ENCODE assay signal across 8 mouse cellular contexts in genomic region chr11:104310226-104310887, GRCm38 (mm10).
DNase-seq lines count a peak whose midpoint lies in the region; ATAC-seq and TF ChIP-seq lines count a peak whose summit lies in the region.

No protein-coding gene starts in this region.

- no peaks in the 10 kb centered on the region for H3K9me3 ChIP-seq in heart, embryonic 16.5 days (replicated peaks; ENCODE audit: control insufficient read depth, low read length)
- no peaks in the 10 kb centered on the region for H3K9me3 ChIP-seq in G1E (replicated peaks)
- no peaks in the 10 kb centered on the region for H3K9me3 ChIP-seq in lung, embryonic 16.5 days (ENCODE audit: control insufficient read depth, low read length)
- no peaks in the 10 kb centered on the region for H3K9me3 ChIP-seq in forebrain, embryonic 14.5 days (replicated peaks; ENCODE audit: control insufficient read depth, low read length)

- H3K27me3 ChIP-seq in heart, embryonic 16.5 days (ENCODE audit: control insufficient read depth, insufficient read depth, low read length), result peaks cover 13% of the 10 kb centered on the region
- no peaks in the 10 kb centered on the region for H3K27me3 ChIP-seq in heart, adult 2 months (ENCODE audit: control insufficient read depth, insufficient read depth, low read length)
- H3K27me3 ChIP-seq in G1E (ENCODE audit: insufficient read depth, low read length), result no peaks in the 10 kb centered on the region
- H3K27me3 ChIP-seq in lung, embryonic 16.5 days (ENCODE audit: control insufficient read depth, insufficient read depth, low read depth, low read length), result peaks cover 7% of the 10 kb centered on the region; the same call in 1 of the 2 replicates
- 0 out of 2 replicates have a peak, but pooled peaks cover 2% of the 10 kb centered on the region for H3K27me3 ChIP-seq in forebrain, embryonic 14.5 days (replicated peaks; ENCODE audit: control insufficient read depth, insufficient read depth, low read length)

- H3K4me3 ChIP-seq in heart, embryonic 16.5 days (ENCODE audit: low read length), result peak overlapping the region; percentile 12; the same call in 1 of the 2 replicates
- H3K4me3 ChIP-seq in heart, adult 2 months, result no peak overlapping the region
- peak overlapping the region; percentile 71 for H3K4me3 ChIP-seq in G1E (ENCODE audit: low read depth, low read length)
- peak overlapping the region; percentile 37 for H3K4me3 ChIP-seq in lung, embryonic 16.5 days (ENCODE audit: low read length)
- no peak overlapping the region for H3K4me3 ChIP-seq in forebrain, embryonic 14.5 days (ENCODE audit: low read depth, low read length)

- no peaks in the 10 kb centered on the region for H3K4me1 ChIP-seq in heart, embryonic 16.5 days (ENCODE audit: control insufficient read depth, insufficient read depth, low read length)
- H3K4me1 ChIP-seq in heart, adult 2 months (ENCODE audit: control insufficient read depth, insufficient read depth, low read length), result no peaks in the 10 kb centered on the region
- H3K4me1 ChIP-seq in G1E (ENCODE audit: insufficient read depth, low read depth, low read length), result peaks cover 66% of the 10 kb centered on the region
- no peaks in the 10 kb centered on the region for H3K4me1 ChIP-seq in lung, embryonic 16.5 days (replicated peaks; ENCODE audit: control insufficient read depth, insufficient read depth, low read length)
- no peaks in the 10 kb centered on the region for H3K4me1 ChIP-seq in forebrain, embryonic 14.5 days (ENCODE audit: control insufficient read depth, insufficient read depth, low read length)

- DNase-seq in heart, adult 2 months, result no peak
- peak; percentile 82 for DNase-seq in G1E (ENCODE audit: low spot score)
- peak; percentile 49 for DNase-seq in induced T-regulatory cell, adult 2 months (ENCODE audit: low read depth)
- no peak for DNase-seq in urinary bladder, adult 18-20 months (ENCODE audit: low spot score in 2 of 2)
- no peak for DNase-seq in forebrain, embryonic 14.5 days (ENCODE audit: low spot score)
- DNase-seq in right cerebral cortex, adult 18-20 months, result no peak

- no peak for ATAC-seq in heart, embryonic 16.5 days (replicated peaks; ENCODE audit: extremely low read depth, insufficient read depth, low FRiP score)
- ATAC-seq in G1E (ENCODE audit: extremely low read depth, insufficient number of reproducible peaks, low FRiP score, poor library complexity, severe bottlenecking), result peak; percentile 66
- peak; percentile 66 for ATAC-seq in lung, embryonic 16.5 days (ENCODE audit: low read depth)
- ATAC-seq in forebrain, embryonic 14.5 days, result no peak

- peak overlapping the region; percentile 33 for H3K4me2 ChIP-seq in heart, embryonic 16.5 days (ENCODE audit: low read depth, low read length)
- peak overlapping the region; percentile 53 for H3K4me2 ChIP-seq in lung, embryonic 16.5 days (ENCODE audit: low read depth, low read length)
- H3K4me2 ChIP-seq in forebrain, embryonic 14.5 days (ENCODE audit: low read length), result no peak overlapping the region

- no peak overlapping the region for H3K9ac ChIP-seq in heart, embryonic 16.5 days (ENCODE audit: low read length)
- H3K9ac ChIP-seq in heart, adult 2 months (ENCODE audit: low read depth, low read length), result no peak overlapping the region
- peak overlapping the region; percentile 42 for H3K9ac ChIP-seq in lung, embryonic 16.5 days (ENCODE audit: low read length)
- no peak overlapping the region for H3K9ac ChIP-seq in forebrain, embryonic 14.5 days (ENCODE audit: low read length)

- no peak for TF ChIP-seq EP300 in heart, adult 2 months (IDR thresholded peaks at IDR 0.05; ENCODE audit: insufficient read depth, low read depth, low read length)

- no peak for TF ChIP-seq POLR2A in heart, adult 2 months (IDR thresholded peaks at IDR 0.05; ENCODE audit: insufficient read depth, low read depth, low read length)

- intact Hi-C loops in heart, adult 2 months (cut with DNase I), result no loop called here

- no peak overlapping the region for H3K27ac ChIP-seq in heart, embryonic 16.5 days (ENCODE audit: low read length)
- no peak overlapping the region for H3K27ac ChIP-seq in heart, adult 2 months
- H3K27ac ChIP-seq in lung, embryonic 16.5 days (ENCODE audit: low read length), result no peak overlapping the region
- H3K27ac ChIP-seq in forebrain, embryonic 14.5 days (ENCODE audit: low read depth, low read length), result no peak overlapping the region

- H3K36me3 ChIP-seq in heart, embryonic 16.5 days (ENCODE audit: control insufficient read depth, insufficient read depth), result no peaks in the 10 kb centered on the region
- no peaks in the 10 kb centered on the region for H3K36me3 ChIP-seq in heart, adult 2 months (ENCODE audit: control insufficient read depth, insufficient read depth, low read length)
- H3K36me3 ChIP-seq in G1E (replicated peaks), result peaks cover 8% of the 10 kb centered on the region
- H3K36me3 ChIP-seq in lung, embryonic 16.5 days (ENCODE audit: control insufficient read depth, insufficient read depth, low read length), result no peaks in the 10 kb centered on the region
- peaks cover 31% of the 10 kb centered on the region for H3K36me3 ChIP-seq in forebrain, embryonic 14.5 days (ENCODE audit: control insufficient read depth, insufficient read depth, low read length)

- TF ChIP-seq CTCF in heart, adult 2 months (IDR thresholded peaks at IDR 0.05), result no peak
- TF ChIP-seq CTCF in G1E (IDR thresholded peaks at IDR 0.05; ENCODE audit: low read depth, low read length), result no peak

- 15% methylated on average over 23 of the region's 23 CpGs for WGBS in heart, embryonic 16.5 days
- 23% methylated on average over 23 of the region's 23 CpGs for WGBS in heart, adult 2 months
- 10% methylated on average over 23 of the region's 23 CpGs for WGBS in lung, embryonic 16.5 days
- WGBS in forebrain, embryonic 14.5 days, result 20% methylated on average over 23 of the region's 23 CpGs

- H3K79me2 ChIP-seq in heart, adult 2 months (replicated peaks; ENCODE audit: control insufficient read depth, insufficient read depth, low read length), result no peaks in the 10 kb centered on the region

Comparison
In these comparisons a context has a peak if more than half of its experiments do, and no peak if none do; other contexts are left out.
1. H3K4me3 ChIP-seq: peak in heart, embryonic 16.5 days (single experiment), G1E (single experiment) and lung, embryonic 16.5 days (single experiment); none in heart, adult 2 months (single experiment) and forebrain, embryonic 14.5 days (single experiment).
2. ATAC-seq: peak in G1E (single experiment) and lung, embryonic 16.5 days (single experiment); none in heart, embryonic 16.5 days (single experiment) and forebrain, embryonic 14.5 days (single experiment).
3. DNase-seq: peak in G1E (single experiment) and induced T-regulatory cell, adult 2 months (single experiment); none in heart, adult 2 months (0 of 2), urinary bladder, adult 18-20 months (0 of 2), forebrain, embryonic 14.5 days (single experiment) and right cerebral cortex, adult 18-20 months (single experiment).